Mouse (Mus musculus): ENCODE results near the gene Itprid2. TPM values are rescaled to one million over a fixed set of nuclear protein-coding genes. Genes with fewer than 3 reads are reported as not detected.
A peak's percentile ranks its signal among the peaks of the same experiment; 100 is the strongest.

Itprid2 gene
- total and polyA plus RNA-seq, 3 experiments: 9.0 to 21.5 TPM; not detected in 1

DNA sequence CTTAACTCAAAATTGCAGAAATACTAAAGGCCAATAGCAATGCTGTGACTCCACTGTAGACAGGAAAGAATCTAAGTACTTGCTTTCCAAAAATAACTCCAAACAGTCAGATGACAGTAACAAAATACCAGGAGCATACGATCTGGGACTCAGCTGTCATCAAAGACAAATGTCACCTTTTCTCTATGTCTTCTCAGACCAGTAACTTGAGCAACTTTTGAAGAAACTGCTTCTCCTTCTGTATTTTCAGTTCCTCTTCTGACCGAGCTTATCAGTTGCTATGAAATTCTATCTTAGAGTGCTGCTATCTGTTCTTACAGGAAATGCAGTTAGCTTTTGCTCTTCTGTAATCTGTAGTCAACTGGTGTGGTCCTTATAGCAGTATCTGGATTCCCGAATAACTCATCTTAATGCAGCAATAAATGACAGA lies 78.5 kb downstream of the Itprid2 start (continued):
- no peak for TF ChIP-seq MAZ (IDR thresholded peaks at IDR 0.05; ENCODE audit: low read depth, low read length)
- peak; percentile 88; the same call in 1 of the 2 replicates for TF ChIP-seq MEF2A (IDR thresholded peaks at IDR 0.05; ENCODE audit: extremely low read depth, insufficient replicate concordance, low read depth, low read length, poor library complexity, severe bottlenecking)
- 0 out of 2 replicates have a peak, but pooled peaks have one; percentile 35 for TF ChIP-seq MAFK (IDR thresholded peaks at IDR 0.05; ENCODE audit: borderline replicate concordance, low read depth, low read length)
- no peak for TF ChIP-seq MXI1 (IDR thresholded peaks at IDR 0.05; ENCODE audit: low read depth, low read length)
- no peak for TF ChIP-seq POLR2AphosphoS2 (IDR thresholded peaks at IDR 0.05; ENCODE audit: low read length)
- TF ChIP-seq ZMIZ1 (IDR thresholded peaks at IDR 0.05; ENCODE audit: low read depth, low read length): no peak
- no peak for TF ChIP-seq NELFE (IDR thresholded peaks at IDR 0.05; ENCODE audit: low read depth, low read length)
- no peak for TF ChIP-seq ZC3H11A (IDR thresholded peaks at IDR 0.05; ENCODE audit: low read depth, low read length)
- no peak for TF ChIP-seq CHD1 (IDR thresholded peaks at IDR 0.05; ENCODE audit: low read depth, low read length)
- TF ChIP-seq POLR2AphosphoS5 (IDR thresholded peaks at IDR 0.05; ENCODE audit: borderline replicate concordance, low read depth, low read length): no peak
- no peak for TF ChIP-seq KAT2A (conservative IDR thresholded peaks at IDR 0.05; ENCODE audit: low read depth, low read length)
- no peak for TF ChIP-seq POLR2A (IDR thresholded peaks at IDR 0.05; ENCODE audit: control insufficient read depth in 1 of 2, insufficient read depth in 1 of 2, low read depth in 1 of 2, low read length in 2 of 2, poor library complexity in 1 of 2)
- no peak for TF ChIP-seq ZKSCAN1 (IDR thresholded peaks at IDR 0.05; ENCODE audit: low read depth, low read length)
- peak; percentile 93 for TF ChIP-seq ETS1 (IDR thresholded peaks at IDR 0.05; ENCODE audit: low read depth, low read length)
- TF ChIP-seq BHLHE40 (IDR thresholded peaks at IDR 0.05; ENCODE audit: borderline replicate concordance, low read depth, low read length): 0 out of 2 replicates have a peak, but pooled peaks have one; percentile 30
- TF ChIP-seq TCF12 (IDR thresholded peaks at IDR 0.05; ENCODE audit: low read depth, low read length): peak; percentile 88

DNA sequence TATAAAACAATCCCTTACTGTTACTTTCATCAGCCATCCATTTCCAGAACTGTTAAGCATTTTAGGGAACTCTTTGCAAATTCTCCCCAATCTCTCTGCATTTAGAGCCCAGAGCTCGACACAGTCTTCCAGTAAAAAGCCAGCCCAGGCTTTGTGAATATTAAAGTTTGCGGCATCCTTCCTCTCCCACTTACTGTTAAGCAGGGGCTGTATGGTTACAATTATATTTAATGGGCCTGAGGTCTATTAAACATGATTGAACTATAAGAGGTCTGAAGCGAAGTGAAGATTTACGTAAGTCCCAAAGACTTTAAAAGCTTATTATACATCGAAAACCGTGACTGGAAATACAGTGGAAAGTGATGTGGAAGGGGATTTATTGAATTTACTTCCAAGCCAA lies 79.6 kb downstream of the Itprid2 start:
- Histone ChIP-seq H3K4me3 (ENCODE audit: control insufficient read depth in 1 of 2, insufficient read depth in 1 of 2, low read depth in 2 of 2, low read length in 2 of 2) (no peak overlapping the region), H3K36me3 (ENCODE audit: control insufficient read depth in 1 of 2, insufficient read depth in 2 of 2, low read length in 2 of 2) (peaks cover 0 to 24% of the 10 kb centered on the region in 2 experiments; a peak in 2 of 4 replicates)

More for the DNA sequence above, 79.6 kb downstream of the Itprid2 start:
- Histone ChIP-seq H3K27me3 (ENCODE audit: control insufficient read depth in 1 of 2, insufficient read depth in 2 of 2, low read length in 2 of 2) (no peaks in the 10 kb centered on the region), H3K4me1 (ENCODE audit: control insufficient read depth in 1 of 2, insufficient read depth in 2 of 2, low read length in 2 of 2) (peaks cover 9 to 11% of the 10 kb centered on the region in 2 experiments), H3K79me2 (ENCODE audit: control insufficient read depth, insufficient read depth, low read length, poor library complexity) (no peaks in the 10 kb centered on the region), H3K9me3 (replicated peaks; ENCODE audit: insufficient read depth, low read length) (no peaks in the 10 kb centered on the region), H3K27ac (ENCODE audit: control insufficient read depth, low read depth, low read length) (no peak overlapping the region), H3K9ac (ENCODE audit: control insufficient read depth, low read depth, low read length, poor library complexity, severe bottlenecking) (no peak overlapping the region)
- DNase-seq (ENCODE audit: low read depth, low spot score): no peak
- TF ChIP-seq MYC (IDR thresholded peaks at IDR 0.05; ENCODE audit: low read depth, low read length): no peak
- no peak for TF ChIP-seq ZKSCAN1 (IDR thresholded peaks at IDR 0.05; ENCODE audit: low read depth, low read length)
- TF ChIP-seq GABPA (IDR thresholded peaks at IDR 0.05; ENCODE audit: low read depth, low read length): no peak
- TF ChIP-seq MXI1 (IDR thresholded peaks at IDR 0.05; ENCODE audit: low read depth, low read length): no peak
- TF ChIP-seq TAL1 (IDR thresholded peaks at IDR 0.05; ENCODE audit: low read length): no peak
- no peak for TF ChIP-seq MAFK (IDR thresholded peaks at IDR 0.05; ENCODE audit: borderline replicate concordance, low read depth, low read length)
- no peak for TF ChIP-seq E2F4 (IDR thresholded peaks at IDR 0.05; ENCODE audit: borderline replicate concordance, low read depth, low read length)
- no peak for TF ChIP-seq POLR2A (IDR thresholded peaks at IDR 0.05; ENCODE audit: control insufficient read depth in 1 of 2, insufficient read depth in 1 of 2, low read depth in 1 of 2, low read length in 2 of 2, poor library complexity in 1 of 2)
- no peak for TF ChIP-seq BHLHE40 (IDR thresholded peaks at IDR 0.05; ENCODE audit: borderline replicate concordance, low read depth, low read length)
- TF ChIP-seq JUND (IDR thresholded peaks at IDR 0.05; ENCODE audit: low read depth, low read length): no peak
- no peak for TF ChIP-seq MAZ (IDR thresholded peaks at IDR 0.05; ENCODE audit: low read depth, low read length)
- no peak for TF ChIP-seq CHD2 (IDR thresholded peaks at IDR 0.05; ENCODE audit: low read length)
- TF ChIP-seq POLR2AphosphoS5 (IDR thresholded peaks at IDR 0.05; ENCODE audit: borderline replicate concordance, low read depth, low read length): no peak
- TF ChIP-seq USF2 (IDR thresholded peaks at IDR 0.05; ENCODE audit: borderline replicate concordance in 1 of 2, insufficient read depth in 1 of 2, low read depth in 1 of 2, low read length in 2 of 2): no peak
- TF ChIP-seq TCF12 (IDR thresholded peaks at IDR 0.05; ENCODE audit: low read depth, low read length): no peak
- no peak for TF ChIP-seq SIN3A (IDR thresholded peaks at IDR 0.05; ENCODE audit: low read length)
- TF ChIP-seq UBTF (IDR thresholded peaks at IDR 0.05; ENCODE audit: borderline replicate concordance, insufficient read depth, low read depth, low read length): no peak
- TF ChIP-seq CHD1 (IDR thresholded peaks at IDR 0.05; ENCODE audit: low read depth, low read length): no peak
- no peak for TF ChIP-seq KAT2A (conservative IDR thresholded peaks at IDR 0.05; ENCODE audit: low read depth, low read length)
- no peak for TF ChIP-seq RCOR1 (IDR thresholded peaks at IDR 0.05; ENCODE audit: low read depth, low read length)
